Mouse (Mus musculus) MEL (cell line): ENCODE measurements around the gene Vim.

ENCODE experiments used
- CHD1 ChIP-seq: IDR thresholded peaks from 2 replicates; pipeline ENCODE4 v1.6.1; 2012; ENCODE audit warnings: low read depth, mild to moderate bottlenecking, inconsistent platforms, low read length, improper control_type of control experiment
- MXI1 ChIP-seq: IDR thresholded peaks from 2 replicates; pipeline ENCODE4 v1.6.1; 2011; ENCODE audit warnings: mild to moderate bottlenecking, low read depth, low read length, improper control_type of control experiment

- TF ChIP-seq MXI1: no peak
- no peak for TF ChIP-seq CHD1
Observed at GRCm38 (mm10) chr2:13559303-13559702, 14.4 kb upstream of the Vim start.
